Mouse (Mus musculus): ENCODE data around the gene BC048507.
"Not testable (repeated sequence)": the region's sequence is repeated elsewhere in the genome, so short reads cannot be mapped to it uniquely, and the experiment has no call there.

Gene BC048507

GRCm38 (mm10) chr13:67863026-67863425, at the start of gene BC048507:
BC048507 (plus strand) TSS chr13:67863326.
- DNase-seq (ENCODE audit: low spot score), result no peak

- peak; percentile 90 for DNase-seq (ENCODE audit: low spot score)
Observed at GRCm38 (mm10) chr13:67813710-67814660, 49.1 kb upstream of the BC048507 start, which contains the start of gene Zfp273. Zfp273 (plus strand) TSS chr13:67813740.

GRCm38 (mm10) chr13:67818636-67819035, 44.5 kb upstream of the BC048507 start:
- DNase-seq (ENCODE audit: low spot score), result no peak

GRCm38 (mm10) chr13:67830911-67831336, 32.2 kb upstream of the BC048507 start, which contains the start of gene Gm10037:
Gm10037 (plus strand) TSS chr13:67831106.
- DNase-seq (ENCODE audit: low spot score), result peak; percentile 72

GRCm38 (mm10) chr13:67833137-67833536, 30.0 kb upstream of the BC048507 start:
- DNase-seq (ENCODE audit: low spot score), result not testable (repeated sequence)

GRCm38 (mm10) chr13:67843775-67844118, 19.4 kb upstream of the BC048507 start:
- no peak for DNase-seq (ENCODE audit: low spot score)

GRCm38 (mm10) chr13:67844119-67844852, 18.8 kb upstream of the BC048507 start:
- DNase-seq (ENCODE audit: low spot score), result peak; percentile 75

- no peak for DNase-seq (ENCODE audit: low spot score)
Observed at GRCm38 (mm10) chr13:67844853-67845194, 18.3 kb upstream of the BC048507 start.

- DNase-seq (ENCODE audit: low spot score), result no peak
Observed at GRCm38 (mm10) chr13:67850361-67850760, 12.8 kb upstream of the BC048507 start.

GRCm38 (mm10) chr13:67853130-67853529, 10.0 kb upstream of the BC048507 start:
- no peak for DNase-seq (ENCODE audit: low spot score)

- no peak for DNase-seq (ENCODE audit: low spot score)
Observed at GRCm38 (mm10) chr13:67853983-67854382, 9.1 kb upstream of the BC048507 start.

- no peak for DNase-seq (ENCODE audit: low spot score)
Observed at GRCm38 (mm10) chr13:67857317-67857716, 5.8 kb upstream of the BC048507 start.

GRCm38 (mm10) chr13:67862508-67862907, 618 bp upstream of the BC048507 start:
- DNase-seq (ENCODE audit: low spot score), result no peak

GRCm38 (mm10) chr13:67864764-67865350, 1.7 kb downstream of the BC048507 start:
- no peak for DNase-seq (ENCODE audit: low spot score)

GRCm38 (mm10) chr13:67867899-67868298, 4.8 kb downstream of the BC048507 start:
- no peak for DNase-seq (ENCODE audit: low spot score)

- not testable (repeated sequence) for DNase-seq (ENCODE audit: low spot score)
Observed at GRCm38 (mm10) chr13:67876049-67876698, 13.0 kb downstream of the BC048507 start.

- no peak for DNase-seq (ENCODE audit: low spot score)
Observed at GRCm38 (mm10) chr13:67876699-67877254, 13.7 kb downstream of the BC048507 start.

GRCm38 (mm10) chr13:67883966-67884365, 20.8 kb downstream of the BC048507 start:
- DNase-seq (ENCODE audit: low spot score), result no peak

GRCm38 (mm10) chr13:67909759-67910158, 46.6 kb downstream of the BC048507 start:
- DNase-seq (ENCODE audit: low spot score), result no peak

Measured in yolk sac, embryonic 10.5 days (tissue).